Mouse (Mus musculus) small intestine, adult 2 months (tissue): Measurements from ENCODE around the gene Gm16181. TPM values are rescaled to one million over a fixed set of nuclear protein-coding genes. Genes with fewer than 3 reads are reported as not detected.

ENCODE experiments used
- H3K27ac ChIP-seq: fragments of 200-500 bp; 2 replicates; pipeline ENCODE4 v1.5.1; 2012; ENCODE audit warnings: low read depth, low read length, control low read depth, inconsistent platforms; ENCODE audit not compliant: insufficient read depth
- H3K27me3 ChIP-seq: fragments of 200-500 bp; 2 replicates; pipeline ENCODE4 v1.6.1; 2012; ENCODE audit warnings: mild to moderate bottlenecking, moderate library complexity, low read length, inconsistent platforms; ENCODE audit not compliant: control insufficient read depth, insufficient read depth
- H3K36me3 ChIP-seq: fragments of 200-500 bp; 2 replicates; pipeline ENCODE4 v1.6.1; 2012; ENCODE audit warnings: mild to moderate bottlenecking, low read length, control low read depth, inconsistent platforms; ENCODE audit not compliant: control insufficient read depth, insufficient read depth
- H3K4me1 ChIP-seq: fragments of 200-500 bp; 2 replicates; pipeline ENCODE4 v1.6.1; 2012; ENCODE audit warnings: low read length, inconsistent platforms, mixed read lengths; ENCODE audit not compliant: control insufficient read depth, insufficient read depth, insufficient read length
- H3K4me3 ChIP-seq: fragments of 200-500 bp; 2 replicates; pipeline ENCODE4 v1.5.1; 2012; ENCODE audit warnings: low read depth, mild to moderate bottlenecking, control low read depth, inconsistent platforms, low read length, moderate library complexity
- CTCF ChIP-seq: fragments of 200-500 bp; IDR thresholded peaks from 2 replicates; pipeline ENCODE4 v1.5.1; 2012; ENCODE audit warnings: low read depth, mild to moderate bottlenecking, control low read depth, inconsistent platforms, low read length, moderate library complexity, mixed read lengths; ENCODE audit not compliant: insufficient replicate concordance, insufficient read length; ENCODE audit errors: extremely low read depth
- POLR2A ChIP-seq: fragments of 200-500 bp; IDR thresholded peaks from 2 replicates; pipeline ENCODE4 v1.6.1; 2012; ENCODE audit warnings: low read depth, mild to moderate bottlenecking, control low read depth, inconsistent platforms, low read length, moderate library complexity
- WGBS: fragments of 180-500 bp; shearing (Covaris S2); methylation state at CpG from one replicate; pipeline ENCODE4 v1.1.7; 2018; 5-methylcytosine and 5-hydroxymethylcytosine counted together
- polyA plus RNA-seq: library from polyadenylated mRNA; depleted of rRNA; stranded (reverse); fragments of >200 nt; gene quantifications from 2 replicates; pipeline ENCODE4 v1.2.3, GENCODE M21; 2012; rRNA removed

Gene Gm16181
- polyA plus RNA-seq, 1 experiment: not detected

- Histone ChIP-seq H3K4me3 (peak overlapping the region; percentile 83), H3K36me3 (peaks cover 21% of the 10 kb centered on the region), H3K4me1 (peaks cover 18% of the 10 kb centered on the region; the same call in 1 of the 2 replicates), H3K27ac (peak overlapping the region; percentile 91), H3K27me3 (no peaks in the 10 kb centered on the region)
- TF ChIP-seq CTCF: no peak
- TF ChIP-seq POLR2A: peak; percentile 35; the same call in 1 of the 2 replicates
- 2% methylated on average over 31 of the region's 31 CpGs for WGBS
Measured at GRCm38 (mm10) chr17:35263523-35263883, 42.9 kb downstream of the Gm16181 start.

GRCm38 (mm10) chr17:35267399-35268086 lies 46.9 kb downstream of the Gm16181 start:
- no peak overlapping the region for H3K27ac ChIP-seq
- peaks cover 7% of the 10 kb centered on the region; the same call in 1 of the 2 replicates for H3K4me1 ChIP-seq
- H3K27me3 ChIP-seq: no peaks in the 10 kb centered on the region
- TF ChIP-seq POLR2A: no peak
- no peak for TF ChIP-seq CTCF
- H3K4me3 ChIP-seq: no peak overlapping the region
- H3K36me3 ChIP-seq: peaks cover 21% of the 10 kb centered on the region
- WGBS: 61% methylated on average over 1 of the region's 1 CpGs

- 31% methylated on average over 3 of the region's 3 CpGs for WGBS
- Histone ChIP-seq H3K4me3 (no peak overlapping the region), H3K36me3 (peaks cover 18% of the 10 kb centered on the region), H3K4me1 (peaks cover 7% of the 10 kb centered on the region; the same call in 1 of the 2 replicates), H3K27me3 (no peaks in the 10 kb centered on the region), H3K27ac (no peak overlapping the region)
- no peak for TF ChIP-seq CTCF
- no peak for TF ChIP-seq POLR2A
Measured at GRCm38 (mm10) chr17:35269653-35270347, 49.2 kb downstream of the Gm16181 start.

GRCm38 (mm10) chr17:35272249-35272648 lies 51.6 kb downstream of the Gm16181 start:
- no peaks in the 10 kb centered on the region for H3K36me3 ChIP-seq
- H3K4me3 ChIP-seq: no peak overlapping the region
- H3K27me3 ChIP-seq: no peaks in the 10 kb centered on the region
- no peak for TF ChIP-seq CTCF
- peaks cover 10% of the 10 kb centered on the region; the same call in 1 of the 2 replicates for H3K4me1 ChIP-seq
- H3K27ac ChIP-seq: no peak overlapping the region
- 81% methylated on average over 3 of the region's 3 CpGs for WGBS

Other genes starting within 250 kb of the Gm16181 start
- gene Hspa1a, start 248.7 kb upstream of the Gm16181 start, polyA plus RNA-seq: 8.9 and 9.3 TPM in 2 replicates
- 0.06 and 0.14 TPM in 2 replicates for gene Hspa1l, start 248.1 kb upstream of the Gm16181 start, polyA plus RNA-seq
- 51.7 and 82.1 TPM in 2 replicates for gene Lsm2, start 239.0 kb upstream of the Gm16181 start, polyA plus RNA-seq
- 123 and 182 TPM in 2 replicates for gene Vars, start 219.8 kb upstream of the Gm16181 start, polyA plus RNA-seq
- 0.82 and 1.2 TPM in 2 replicates for gene Vwa7, start 204.3 kb upstream of the Gm16181 start, polyA plus RNA-seq
- 0.87 and 1.0 TPM in 2 replicates for gene Sapcd1, start 192.8 kb upstream of the Gm16181 start, polyA plus RNA-seq
- 2.2 and 2.3 TPM in 2 replicates for gene Msh5, start 174.1 kb upstream of the Gm16181 start, polyA plus RNA-seq
- 134 and 219 TPM in 2 replicates for gene Clic1, start 170.9 kb upstream of the Gm16181 start, polyA plus RNA-seq
- 8.5 and 14.5 TPM in 2 replicates for gene Ddah2, start 161.8 kb upstream of the Gm16181 start, polyA plus RNA-seq
- 9.3 and 9.9 TPM in 2 replicates for gene Ly6g6c, start 155.4 kb upstream of the Gm16181 start, polyA plus RNA-seq
- gene Mpig6b, start 154.7 kb upstream of the Gm16181 start, polyA plus RNA-seq: 0.28 and 0.39 TPM in 2 replicates
- gene Ly6g6e, start 143.9 kb upstream of the Gm16181 start, polyA plus RNA-seq: 1.3 and 19.4 TPM in 2 replicates
- gene Ly6g6d, start 142.8 kb upstream of the Gm16181 start, polyA plus RNA-seq: 7.2 and 10.7 TPM in 2 replicates
- gene Ly6g6f, start 135.2 kb upstream of the Gm16181 start, polyA plus RNA-seq: 1.2 and 3.8 TPM in 2 replicates
- 114 and 183 TPM in 2 replicates for gene Abhd16a, start 131.6 kb upstream of the Gm16181 start, polyA plus RNA-seq
- gene Ly6g5c, start 112.6 kb upstream of the Gm16181 start, polyA plus RNA-seq: not detected in 2 replicates
- gene Ly6g5b, start 105.4 kb upstream of the Gm16181 start, polyA plus RNA-seq: 0.76 and 1.4 TPM in 2 replicates
- 10.5 and 25.3 TPM in 2 replicates for gene Gpank1, start 99.4 kb upstream of the Gm16181 start, polyA plus RNA-seq
- gene Csnk2b, start 98.8 kb upstream of the Gm16181 start, polyA plus RNA-seq: 226 and 448 TPM in 2 replicates
- gene D17H6S53E, start 94.5 kb upstream of the Gm16181 start, polyA plus RNA-seq: 6.9 and 16.2 TPM in 2 replicates
- gene Apom, start 88.8 kb upstream of the Gm16181 start, polyA plus RNA-seq: 0.15 and 0.25 TPM in 2 replicates
- gene Bag6, start 85.7 kb upstream of the Gm16181 start, polyA plus RNA-seq: 93.6 and 184 TPM in 2 replicates
- gene Prrc2a, start 55.9 kb upstream of the Gm16181 start, polyA plus RNA-seq: 177 and 352 TPM in 2 replicates
- gene Aif1, start 44.8 kb upstream of the Gm16181 start, polyA plus RNA-seq: 0.36 and 1.6 TPM in 2 replicates
- gene Lst1, start 32.4 kb upstream of the Gm16181 start, polyA plus RNA-seq: 11.5 and 18.8 TPM in 2 replicates
- gene Ltb, start 26.4 kb upstream of the Gm16181 start, polyA plus RNA-seq: 26.2 and 32.9 TPM in 2 replicates
- 0.94 and 1.8 TPM in 2 replicates for gene Tnf, start 18.8 kb upstream of the Gm16181 start, polyA plus RNA-seq
- 0.47 and 0.66 TPM in 2 replicates for gene Lta, start 15.5 kb upstream of the Gm16181 start, polyA plus RNA-seq
- gene Atp6v1g2, start 12.8 kb downstream of the Gm16181 start, polyA plus RNA-seq: 1.0 and 2.8 TPM in 2 replicates
- 13.7 and 36.3 TPM in 2 replicates for gene Nfkbil1, start 15.0 kb downstream of the Gm16181 start, polyA plus RNA-seq
- 95.6 and 194 TPM in 2 replicates for gene Ddx39b, start 20.9 kb downstream of the Gm16181 start, polyA plus RNA-seq
- gene H2-D1, start 41.9 kb downstream of the Gm16181 start, polyA plus RNA-seq: 776 and 1,546 TPM in 2 replicates
- gene H2-Q1, start 99.6 kb downstream of the Gm16181 start, polyA plus RNA-seq: 36.3 and 83.4 TPM in 2 replicates
- gene H2-Q2, start 121.4 kb downstream of the Gm16181 start, polyA plus RNA-seq: 554 and 1,052 TPM in 2 replicates
- 60.9 and 159 TPM in 2 replicates for gene H2-Q4, start 158.8 kb downstream of the Gm16181 start, polyA plus RNA-seq
- gene H2-Q6, start 204.0 kb downstream of the Gm16181 start, polyA plus RNA-seq: 23.8 and 59.3 TPM in 2 replicates
- 74.1 and 186 TPM in 2 replicates for gene H2-Q7, start 218.3 kb downstream of the Gm16181 start, polyA plus RNA-seq
- 8.5 and 12.0 TPM in 2 replicates for gene H2-Q10, start 249.3 kb downstream of the Gm16181 start, polyA plus RNA-seq